Mouse (Mus musculus) C2C12 (cell line): ENCODE measurements at regions not wholly inside any gene's neighbourhood (a gene's known extent, or its start where the extent isn't known, plus 50 kb on each side); places are given as distances from the start of the nearest gene placed in this dataset.

Experiments
- CTCF ChIP-seq: IDR thresholded peaks from one replicate; pipeline ENCODE4 v1.5.1; 2011; ENCODE audit not compliant: control insufficient read depth, insufficient read depth, insufficient read length
- MAX ChIP-seq: IDR thresholded peaks from one replicate; pipeline ENCODE4 v1.6.1; 2011; ENCODE audit warnings: mild to moderate bottlenecking, control low read depth

DNA sequence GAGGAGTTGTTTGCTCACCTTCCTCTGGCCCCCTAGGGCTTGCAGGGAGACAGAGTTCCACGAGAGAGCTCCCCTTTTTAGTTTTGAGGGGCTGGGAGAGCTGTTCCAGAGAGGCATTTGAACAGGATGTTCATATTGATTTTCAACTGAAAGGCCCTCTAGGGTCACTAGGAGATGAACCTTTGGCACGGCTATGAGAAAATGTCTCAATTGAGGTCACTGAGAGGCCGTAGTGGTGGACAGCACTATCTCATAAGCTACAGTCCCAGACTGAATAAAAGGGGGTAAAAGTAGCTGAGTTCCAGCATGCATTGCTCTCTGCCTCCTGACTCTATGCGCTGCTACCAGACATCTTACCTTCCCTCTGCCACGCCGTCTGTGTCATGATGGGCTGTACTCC lies 74.1 kb upstream of the Crhr1 start:
- TF ChIP-seq CTCF, result no peak
- TF ChIP-seq MAX, result no peak
